Mouse (Mus musculus) intestine, embryonic 14.5 days (tissue): ENCODE measurements at regions not wholly inside any gene's neighbourhood (a gene's known extent, or its start where the extent isn't known, plus 50 kb on each side); places are given as distances from the start of the nearest gene placed in this dataset.

Experiments
- ATAC-seq: fragments of 200-750 bp; cut with Nextera tagmentation; replicated peaks from 2 replicates; pipeline ENCODE4 v1.8.0; 2017; ENCODE audit warnings: low read depth, moderate number of reproducible peaks, moderate TSS enrichment, moderate library complexity; ENCODE audit not compliant: low FRiP score, low TSS enrichment
- DNase-seq: peaks from one replicate; pipeline ENCODE4 v3.0.0-alpha.2; 2018; ENCODE audit warnings: low spot score
- H3K27ac ChIP-seq: fragments of 300-500 bp; sonication (generic); 2 replicates; pipeline ENCODE4 v1.5.1; 2014; ENCODE audit warnings: low read depth, mild to moderate bottlenecking, control low read depth
- H3K27me3 ChIP-seq: fragments of 300-500 bp; sonication (generic); replicated peaks from 2 replicates; pipeline ENCODE4 v1.6.1; 2014; ENCODE audit warnings: low read length, control low read depth; ENCODE audit not compliant: control insufficient read depth, insufficient read depth
- H3K36me3 ChIP-seq: fragments of 300-500 bp; sonication (generic); 2 replicates; pipeline ENCODE4 v1.6.1; 2014; ENCODE audit warnings: low read length, control low read depth; ENCODE audit not compliant: control insufficient read depth, insufficient read depth
- H3K4me1 ChIP-seq: fragments of 300-500 bp; sonication (generic); replicated peaks from 2 replicates; pipeline ENCODE4 v1.6.1; 2014; ENCODE audit warnings: low read length, control low read depth, mixed read lengths; ENCODE audit not compliant: control insufficient read depth, insufficient read depth
- H3K4me2 ChIP-seq: fragments of 300-500 bp; sonication (generic); 2 replicates; pipeline ENCODE4 v1.6.1; 2014; ENCODE audit warnings: low read length
- H3K4me3 ChIP-seq: fragments of 300-500 bp; sonication (generic); 2 replicates; pipeline ENCODE4 v1.5.1; 2014; ENCODE audit warnings: low read depth, low read length, control low read depth, mixed read lengths
- H3K9ac ChIP-seq: fragments of 300-500 bp; sonication (generic); 2 replicates; pipeline ENCODE4 v1.6.1; 2014; ENCODE audit warnings: mild to moderate bottlenecking, low read length
- H3K9me3 ChIP-seq: fragments of 300-500 bp; sonication (generic); 2 replicates; pipeline ENCODE4 v1.6.1; 2016; ENCODE audit warnings: low read length, control low read depth; ENCODE audit not compliant: control insufficient read depth
- WGBS: fragments of 180-500 bp; shearing (Covaris S2); extraction: QIAGEN DNeasy Blood & Tissue Kit; methylation state at CpG from one replicate; pipeline ENCODE4 v1.1.7; 2014; 5-methylcytosine and 5-hydroxymethylcytosine counted together

DNA sequence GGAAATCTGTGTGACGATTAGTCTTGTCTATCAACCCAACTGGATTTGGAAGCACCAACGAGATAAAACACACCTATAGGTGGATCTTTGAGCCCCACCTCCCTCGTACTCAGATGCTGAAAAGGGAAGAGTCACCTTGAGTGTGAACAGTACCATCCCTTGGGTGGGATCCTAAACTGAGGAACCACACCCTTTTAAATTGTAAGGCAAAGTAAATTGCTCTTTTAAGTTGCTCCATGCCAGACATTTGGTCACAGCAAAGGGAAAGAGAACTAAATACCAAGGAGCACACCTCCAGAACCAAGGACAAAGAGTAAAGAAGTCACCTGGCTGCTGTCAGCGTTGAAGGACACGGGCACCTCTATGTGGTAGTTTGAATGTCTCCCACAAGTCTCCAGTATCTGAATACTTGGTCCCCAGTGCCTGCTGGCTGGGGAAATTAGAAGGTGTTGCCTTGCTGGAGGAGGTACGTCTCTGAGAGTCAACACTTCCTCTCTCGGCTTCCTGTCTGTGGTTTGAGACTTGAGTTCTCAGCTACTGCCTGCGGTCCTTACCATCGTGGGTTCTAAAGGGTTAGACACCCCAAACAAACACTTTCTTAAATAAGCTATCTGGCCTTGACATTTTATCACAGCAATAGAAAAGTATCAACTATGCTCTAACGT is 95.6 kb upstream of the Noct start:
- 84% methylated on average over 10 of the region's 10 CpGs for WGBS
- Histone ChIP-seq H3K4me2 (no peak overlapping the region), H3K4me3 (no peak overlapping the region), H3K27ac (no peak overlapping the region), H3K4me1 (no peaks in the 10 kb centered on the region), H3K9me3 (no peaks in the 10 kb centered on the region), H3K36me3 (no peaks in the 10 kb centered on the region), H3K9ac (no peak overlapping the region), H3K27me3 (no peaks in the 10 kb centered on the region)
- DNase-seq (no peak), ATAC-seq (no peak)

DNA sequence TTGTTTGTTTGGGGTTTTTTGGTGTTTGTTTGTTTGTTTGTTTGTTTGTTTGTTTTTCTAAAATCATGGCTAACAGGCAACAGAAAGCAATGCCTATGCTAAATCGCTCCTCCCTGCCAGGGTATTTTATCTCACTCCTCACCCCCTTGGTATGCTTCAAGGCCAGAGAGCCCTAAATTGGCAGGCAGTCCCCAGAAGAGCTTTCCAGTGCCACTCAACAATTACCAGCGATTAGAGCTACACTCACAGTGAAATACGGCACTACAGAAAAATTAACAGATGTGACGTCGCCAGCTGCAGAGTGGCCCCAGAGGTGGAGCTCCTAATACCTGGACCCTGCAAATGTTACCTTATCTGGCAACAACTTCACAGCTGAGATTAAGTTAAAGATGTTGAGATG is 93.5 kb upstream of the Noct start:
- Histone ChIP-seq H3K27me3 (no peaks in the 10 kb centered on the region), H3K9ac (no peak overlapping the region), H3K9me3 (no peaks in the 10 kb centered on the region), H3K4me1 (no peaks in the 10 kb centered on the region), H3K4me2 (no peak overlapping the region), H3K36me3 (no peaks in the 10 kb centered on the region), H3K4me3 (no peak overlapping the region), H3K27ac (no peak overlapping the region)
- no peak for ATAC-seq
- no peak for DNase-seq
- 85% methylated on average over 5 of the region's 5 CpGs for WGBS

DNA sequence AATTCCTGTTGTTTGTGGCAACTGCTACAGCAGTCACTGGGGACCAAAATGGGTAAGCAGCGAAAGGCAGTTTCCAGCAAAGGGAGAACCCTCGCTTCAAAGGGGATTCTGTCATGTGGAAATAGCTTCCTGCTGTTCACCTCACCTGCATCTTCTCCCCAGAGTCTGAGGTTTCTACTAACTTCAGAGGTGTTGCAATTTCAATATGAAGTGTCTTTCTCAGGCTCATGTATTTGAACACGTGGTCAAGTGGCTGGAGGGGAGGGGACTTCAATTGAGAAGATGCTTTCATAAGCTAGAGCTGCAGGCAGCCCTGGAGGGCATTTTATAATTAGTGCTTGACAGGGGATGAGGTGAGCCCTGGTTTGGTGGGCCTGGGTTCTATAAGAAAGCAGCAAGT is 92.9 kb upstream of the Noct start:
- Histone ChIP-seq H3K27ac (no peak overlapping the region), H3K36me3 (no peaks in the 10 kb centered on the region), H3K27me3 (no peaks in the 10 kb centered on the region), H3K4me3 (no peak overlapping the region), H3K4me1 (no peaks in the 10 kb centered on the region), H3K9me3 (no peaks in the 10 kb centered on the region), H3K9ac (no peak overlapping the region), H3K4me2 (no peak overlapping the region)
- ATAC-seq (no peak), DNase-seq (no peak)
- 80% methylated on average over 3 of the region's 3 CpGs for WGBS

DNA sequence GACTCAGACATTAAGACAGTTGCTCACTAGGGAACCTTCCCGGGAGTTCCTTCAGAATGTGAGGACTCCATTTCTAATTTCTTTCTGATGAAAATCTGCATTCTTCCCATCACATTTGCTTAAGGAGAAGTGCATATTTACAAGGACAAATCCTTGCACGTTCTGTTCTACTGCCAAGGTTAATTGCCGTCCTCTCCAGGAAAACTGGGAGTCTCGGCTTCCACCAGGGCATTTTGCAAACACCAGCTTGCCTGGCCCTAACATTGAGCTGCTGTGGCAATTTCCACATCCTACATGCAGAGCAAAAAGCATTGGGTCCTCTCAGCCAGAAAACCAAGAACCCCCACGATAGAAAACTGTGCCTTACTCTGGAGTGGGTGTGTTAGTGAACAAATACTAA is 91.5 kb upstream of the Noct start:
- 72% methylated on average over 5 of the region's 5 CpGs for WGBS
- no peaks in the 10 kb centered on the region for H3K36me3 ChIP-seq
- DNase-seq (no peak), ATAC-seq (no peak)
- no peaks in the 10 kb centered on the region for H3K4me1 ChIP-seq
- no peak overlapping the region for H3K9ac ChIP-seq
- no peaks in the 10 kb centered on the region for H3K27me3 ChIP-seq
- H3K9me3 ChIP-seq, result no peaks in the 10 kb centered on the region
- no peak overlapping the region for H3K4me3 ChIP-seq
- no peak overlapping the region for H3K27ac ChIP-seq
- H3K4me2 ChIP-seq, result no peak overlapping the region

DNA sequence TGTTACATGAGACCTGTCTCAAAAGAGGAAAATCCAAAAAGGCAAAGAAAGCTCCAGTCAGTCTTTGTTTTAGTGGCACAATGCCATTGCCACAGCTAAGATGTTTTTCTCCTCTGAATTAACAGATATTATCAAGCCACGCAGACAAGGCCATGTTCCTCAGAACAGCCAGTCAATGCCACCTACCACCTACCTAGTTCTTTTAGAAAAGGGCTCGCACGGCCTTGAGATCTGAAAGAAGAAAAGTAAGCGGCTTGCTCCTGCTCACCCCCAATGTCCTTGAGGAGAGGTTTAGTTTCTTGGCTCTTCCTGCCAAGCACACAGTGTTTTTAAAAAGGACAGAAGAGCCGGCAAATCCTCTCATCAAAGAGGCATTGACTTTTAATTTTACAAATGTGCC is 88.7 kb upstream of the Noct start:
- Histone ChIP-seq H3K27ac (no peak overlapping the region), H3K4me2 (no peak overlapping the region), H3K36me3 (no peaks in the 10 kb centered on the region), H3K9me3 (no peaks in the 10 kb centered on the region), H3K4me3 (no peak overlapping the region), H3K9ac (no peak overlapping the region), H3K4me1 (no peaks in the 10 kb centered on the region), H3K27me3 (no peaks in the 10 kb centered on the region)
- 79% methylated on average over 5 of the region's 5 CpGs for WGBS
- DNase-seq (no peak), ATAC-seq (no peak)

DNA sequence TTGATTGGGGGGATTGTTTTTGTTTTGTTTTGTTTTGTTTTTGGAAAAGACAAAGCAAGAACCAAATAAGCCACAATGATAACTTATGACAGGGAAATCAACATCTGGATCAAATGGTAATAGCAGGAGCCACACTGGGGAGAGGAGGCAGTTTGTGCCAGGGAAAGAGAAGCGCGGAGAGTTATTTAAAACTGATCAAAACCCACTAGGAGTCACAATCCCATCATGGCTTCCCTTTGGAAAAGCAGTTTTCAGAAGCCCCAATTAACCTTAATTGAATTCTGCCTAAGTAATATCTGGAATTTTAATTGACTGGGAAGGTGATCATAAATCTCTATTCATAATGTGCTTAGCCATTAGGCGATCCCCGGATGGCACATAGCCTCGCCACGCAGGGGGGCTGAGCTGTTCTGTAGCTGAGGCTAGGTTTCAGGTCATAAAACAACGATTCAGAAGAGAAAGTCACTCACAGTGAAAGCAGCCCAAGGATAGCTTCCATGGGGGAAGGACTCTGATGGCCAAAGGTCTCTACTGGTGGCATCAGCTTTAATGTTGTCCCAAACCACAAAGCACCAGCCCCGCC is 86.4 kb upstream of the Noct start:
- H3K9ac ChIP-seq, result no peak overlapping the region
- no peak for DNase-seq
- H3K4me2 ChIP-seq, result no peak overlapping the region
- no peak overlapping the region for H3K27ac ChIP-seq
- no peaks in the 10 kb centered on the region for H3K36me3 ChIP-seq
- H3K9me3 ChIP-seq, result 0 out of 2 replicates have a peak, but pooled peaks cover 3% of the 10 kb centered on the region
- no peaks in the 10 kb centered on the region for H3K4me1 ChIP-seq
- ATAC-seq, result no peak
- no peak overlapping the region for H3K4me3 ChIP-seq
- H3K27me3 ChIP-seq, result no peaks in the 10 kb centered on the region
- WGBS, result 85% methylated on average over 8 of the region's 8 CpGs

DNA sequence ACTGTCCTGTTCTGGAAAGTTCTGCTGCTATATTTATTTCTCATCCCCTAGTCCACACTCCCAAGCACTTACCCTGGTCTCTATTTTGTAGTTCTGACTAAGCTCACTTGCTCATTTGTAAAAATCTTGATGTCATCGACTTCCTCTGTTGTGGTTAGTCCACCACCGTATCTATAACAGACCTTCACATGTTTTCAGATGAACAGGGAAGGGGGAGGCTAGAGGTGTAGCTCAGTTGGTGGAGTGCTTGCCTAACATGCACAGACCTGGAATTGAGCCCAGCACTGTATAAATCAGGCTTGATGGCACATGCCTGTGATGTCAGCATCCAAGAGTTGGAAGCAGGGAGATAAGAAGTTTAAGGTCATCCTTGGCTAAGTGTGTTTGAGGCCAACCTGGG is 78.3 kb upstream of the Noct start:
- Histone ChIP-seq H3K36me3 (no peaks in the 10 kb centered on the region), H3K27me3 (no peaks in the 10 kb centered on the region), H3K27ac (no peak overlapping the region), H3K4me1 (no peaks in the 10 kb centered on the region), H3K4me2 (no peak overlapping the region), H3K9me3 (0 out of 2 replicates have a peak, but pooled peaks cover 3% of the 10 kb centered on the region), H3K4me3 (no peak overlapping the region), H3K9ac (no peak overlapping the region)
- 75% methylated on average over 2 of the region's 2 CpGs for WGBS
- ATAC-seq (no peak), DNase-seq (no peak)

DNA sequence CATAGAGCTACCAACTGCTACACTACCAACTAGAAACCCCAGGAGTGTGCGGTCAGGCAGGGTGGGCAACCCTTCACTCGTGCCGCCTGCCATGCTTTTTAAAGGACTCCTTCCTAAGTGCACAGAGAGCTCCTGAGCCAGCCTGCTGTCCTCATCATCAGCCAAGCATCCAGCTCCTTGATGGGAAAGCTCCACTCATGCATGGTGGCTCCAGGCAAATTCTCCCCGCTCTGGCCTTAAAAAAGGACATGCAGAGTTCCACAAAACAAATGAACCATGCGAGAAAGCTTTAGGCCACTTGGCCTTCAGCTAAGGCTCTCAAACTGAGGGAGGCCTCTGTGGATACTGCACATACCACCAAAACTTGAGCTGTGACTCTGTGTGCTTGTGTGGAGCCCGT is 74.2 kb upstream of the Noct start:
- no peak overlapping the region for H3K27ac ChIP-seq
- no peak for DNase-seq
- WGBS, result 91% methylated on average over 6 of the region's 6 CpGs

DNA sequence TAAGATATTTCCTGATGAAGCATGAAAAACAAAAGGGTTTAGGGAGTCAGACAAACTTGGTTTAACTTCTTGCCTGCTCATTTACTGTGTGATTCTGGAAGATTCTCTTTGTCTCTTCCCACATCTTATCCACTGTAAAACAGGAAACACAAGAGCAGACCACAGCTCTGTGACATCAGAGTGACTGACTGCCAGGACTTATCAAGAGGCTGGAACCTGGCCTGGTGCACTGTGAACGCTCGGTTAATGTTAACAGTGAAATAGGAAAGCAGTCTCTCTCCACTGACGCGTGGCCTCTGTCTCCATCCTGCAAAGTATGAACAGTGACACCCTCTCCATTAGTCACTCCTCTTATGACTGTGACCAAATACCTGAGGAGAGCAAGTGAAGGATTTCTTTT is 73.1 kb upstream of the Noct start:
- Histone ChIP-seq H3K27ac (no peak overlapping the region), H3K4me2 (no peak overlapping the region), H3K4me1 (no peaks in the 10 kb centered on the region), H3K36me3 (no peaks in the 10 kb centered on the region), H3K9ac (no peak overlapping the region), H3K27me3 (no peaks in the 10 kb centered on the region), H3K9me3 (no peaks in the 10 kb centered on the region), H3K4me3 (no peak overlapping the region)
- DNase-seq (no peak), ATAC-seq (no peak)
- WGBS, result 56% methylated on average over 4 of the region's 4 CpGs

More for the DNA sequence above, 74.2 kb upstream of the Noct start:
- no peak overlapping the region for H3K9ac ChIP-seq
- ATAC-seq, result no peak
- H3K4me1 ChIP-seq, result no peaks in the 10 kb centered on the region
- no peak overlapping the region for H3K4me2 ChIP-seq
- no peak overlapping the region for H3K4me3 ChIP-seq
- H3K36me3 ChIP-seq, result no peaks in the 10 kb centered on the region
- H3K9me3 ChIP-seq, result no peaks in the 10 kb centered on the region
- H3K27me3 ChIP-seq, result no peaks in the 10 kb centered on the region
